Mouse (Mus musculus): ENCODE data around the gene Cdipt. TPM values are rescaled to one million over a fixed set of nuclear protein-coding genes. Genes with fewer than 3 reads are reported as not detected.

Gene Cdipt
- total RNA-seq, 2 experiments from 2014 or later = 29.3 to 41.0 TPM

DNA sequence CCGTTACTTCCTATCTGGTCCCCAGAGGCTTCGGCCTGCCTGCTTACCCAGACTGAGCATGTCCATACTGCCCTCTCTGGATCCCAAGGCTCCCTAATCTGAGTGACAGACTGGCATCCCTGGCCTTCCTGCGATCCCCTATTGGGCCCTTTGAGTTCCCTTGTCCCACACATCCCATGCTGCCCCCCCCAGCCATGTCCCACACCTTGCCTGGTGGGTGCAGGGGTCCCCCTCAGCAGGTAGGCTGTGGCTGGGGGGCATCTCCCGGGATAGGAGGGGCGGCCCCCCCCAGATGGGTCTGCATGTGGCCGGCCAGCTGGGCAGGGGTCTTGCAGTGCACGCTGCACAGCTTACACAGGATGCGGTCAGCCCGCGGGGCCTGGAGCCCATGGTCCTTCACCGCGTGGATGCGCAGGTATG lies 47.6 kb downstream of the Cdipt start:
- H3K27ac ChIP-seq = no peak overlapping the region
- H3K4me3 ChIP-seq = 0 out of 2 replicates have a peak overlapping the region, but pooled peaks have one; percentile 4
- peak; percentile 24 for DNase-seq
- intact Hi-C loops (cut with DNase I) = loop anchor here (10.0 kb wide), 1 partner anchor 268 kb away; the partner anchor contains the start of gene Mapk3
- no peak for TF ChIP-seq CTCF (IDR thresholded peaks at IDR 0.05)

DNA sequence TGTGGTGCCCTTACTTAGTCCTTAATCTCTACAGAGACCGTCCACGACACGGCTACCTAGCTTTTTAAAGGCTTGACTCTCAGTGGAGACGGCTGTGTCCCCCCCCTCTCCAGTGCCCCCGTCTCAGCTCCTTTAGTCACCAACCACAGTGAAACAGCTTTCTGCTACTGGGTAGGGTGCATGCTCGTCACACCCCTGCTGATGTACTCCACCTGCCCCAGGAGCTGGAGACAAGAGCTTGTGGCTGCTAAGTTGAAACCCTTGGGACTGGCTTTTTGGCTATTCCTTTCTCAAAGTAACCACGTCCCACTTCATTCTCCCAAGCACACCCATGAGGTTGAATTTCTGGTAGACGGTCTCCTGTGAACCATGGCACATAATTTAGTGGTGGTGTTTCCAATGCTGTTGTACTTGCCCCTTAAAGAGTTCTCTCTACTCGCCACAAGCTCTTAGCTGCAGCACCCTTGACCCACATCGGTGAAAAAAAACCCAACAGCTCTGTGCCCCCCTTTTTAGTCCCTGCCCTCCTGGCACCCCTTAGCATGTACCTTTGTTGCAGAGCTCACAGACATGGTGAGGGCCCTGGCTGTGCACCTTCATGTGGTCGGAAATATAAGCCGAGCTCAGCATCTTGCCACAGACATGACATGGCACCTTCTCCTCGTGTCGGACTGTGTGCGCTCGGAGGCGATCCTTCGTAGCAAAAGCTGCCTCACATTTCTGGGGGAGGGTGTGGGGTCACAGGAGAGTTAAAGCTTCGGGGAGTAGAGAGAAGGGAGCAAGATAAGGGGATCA lies 48.4 kb downstream of the Cdipt start:
- DNase-seq = peak; percentile 28
- peak overlapping the region; percentile 94 for H3K27ac ChIP-seq
- intact Hi-C loops (cut with DNase I) = loop anchor here (10.0 kb wide), 1 partner anchor 269 kb away; the partner anchor contains the start of gene Mapk3
- H3K4me3 ChIP-seq = peak overlapping the region; percentile 95
- TF ChIP-seq CTCF (IDR thresholded peaks at IDR 0.05) = no peak

DNA sequence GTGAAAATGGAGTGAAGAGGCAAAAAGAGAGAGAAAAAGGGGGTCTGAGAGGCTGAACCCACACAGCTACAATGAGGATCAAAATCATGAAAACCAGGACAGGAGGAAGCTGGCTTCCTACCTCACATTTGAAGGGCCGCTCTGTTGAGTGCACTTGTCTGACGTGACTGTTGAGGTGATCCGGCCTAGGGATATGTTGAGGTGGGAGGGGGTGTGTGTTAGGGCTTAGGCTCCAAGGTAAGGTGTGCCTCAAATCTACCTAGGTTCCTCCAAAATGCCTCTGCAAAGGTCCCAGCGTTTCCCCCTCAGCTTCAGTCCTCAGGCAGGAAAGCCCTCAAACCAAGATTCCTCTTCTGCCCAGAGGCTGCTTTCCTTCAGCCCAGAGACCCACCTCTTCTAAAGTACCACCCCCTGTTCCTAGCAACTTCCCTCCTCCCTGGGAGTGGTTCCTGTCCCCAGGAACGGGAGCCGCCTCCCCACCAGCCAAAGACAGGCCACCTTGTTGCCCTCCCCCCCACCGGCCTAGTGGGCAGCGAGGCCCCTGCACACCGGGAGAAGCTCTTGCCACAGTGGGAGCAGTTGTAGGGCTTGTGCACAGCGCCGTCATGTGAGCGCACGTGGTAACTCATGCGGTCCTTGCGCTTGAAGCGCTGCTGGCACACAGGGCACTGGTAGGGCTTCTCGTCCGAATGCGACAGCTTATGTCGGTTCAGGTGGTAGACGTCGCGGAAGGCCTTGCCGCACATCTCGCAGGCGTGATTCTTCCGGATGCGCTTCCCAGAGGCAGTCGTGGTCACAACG lies 49.2 kb downstream of the Cdipt start:
- H3K27ac ChIP-seq = peak overlapping the region; percentile 94
- H3K4me3 ChIP-seq = peak overlapping the region; percentile 95
- TF ChIP-seq CTCF (IDR thresholded peaks at IDR 0.05) = peak; percentile 61
- intact Hi-C loops (cut with DNase I) = loop anchor here (5.0 to 10.0 kb wide), 4 partner anchors 77 to 270 kb away; partner anchors contain the start of gene Mapk3
- DNase-seq = peak; percentile 86

DNA sequence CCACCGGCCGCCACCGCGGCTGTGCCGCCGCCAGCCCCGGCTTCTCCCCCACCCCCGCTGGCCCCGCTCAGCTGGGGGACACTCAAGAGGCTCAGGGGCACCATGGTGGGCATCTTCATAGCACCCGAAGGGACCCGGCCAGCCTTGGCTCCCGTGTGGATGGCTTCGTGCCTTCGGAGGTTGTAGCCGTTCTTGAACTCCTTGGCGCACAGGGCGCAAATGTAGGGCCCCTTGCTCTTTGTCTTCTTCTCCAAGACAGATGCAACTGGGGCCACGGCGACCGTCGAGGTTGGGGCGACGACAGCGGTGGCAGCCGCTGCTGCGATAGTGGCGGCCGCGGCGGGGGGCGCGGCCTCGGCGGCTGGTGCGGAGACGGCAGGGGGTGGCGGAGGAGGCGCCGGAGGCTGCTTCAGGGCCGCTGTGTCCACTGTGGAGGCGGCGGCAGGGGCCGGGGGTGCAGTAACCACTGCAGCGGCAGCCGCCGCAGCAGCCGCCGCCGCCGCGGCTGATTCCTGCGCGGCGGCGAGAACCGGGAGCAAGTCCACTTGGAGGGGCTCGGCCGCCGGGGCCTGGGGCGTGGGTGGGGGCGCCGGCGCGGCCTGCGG lies 49.9 kb downstream of the Cdipt start:
- intact Hi-C loops (cut with DNase I) = loop anchor here (5.0 to 10.0 kb wide), 4 partner anchors 77 to 271 kb away; partner anchors contain the start of gene Mapk3
- DNase-seq = peak; percentile 71
- Histone ChIP-seq H3K27ac (peak overlapping the region; percentile 94), H3K4me3 (peak overlapping the region; percentile 95)
- TF ChIP-seq CTCF (IDR thresholded peaks at IDR 0.05) = no peak

DNA sequence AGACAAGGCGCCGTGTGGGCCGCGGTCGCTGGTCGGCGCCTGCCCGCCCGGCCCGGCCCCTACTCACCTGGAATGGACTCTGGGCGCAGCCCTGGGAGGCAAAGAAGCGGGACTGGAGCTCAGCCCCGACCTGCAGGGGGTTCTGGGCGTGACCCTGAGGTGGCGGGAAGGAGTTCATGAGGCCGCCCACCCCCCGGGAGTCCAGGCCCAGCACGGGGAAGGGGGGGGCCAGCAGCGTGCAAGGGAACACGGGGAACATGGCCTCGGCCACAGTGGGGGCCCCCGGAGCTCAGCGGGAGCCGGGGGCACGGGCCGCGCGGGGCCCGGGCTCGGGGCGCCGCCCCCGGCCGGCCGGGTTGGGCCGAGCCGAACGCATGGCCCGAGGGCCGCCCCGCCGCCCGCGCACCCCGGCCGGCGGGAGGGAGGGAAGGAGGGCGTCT lies 50.5 kb downstream of the Cdipt start:
- Histone ChIP-seq H3K27ac (peak overlapping the region; percentile 94), H3K4me3 (peak overlapping the region; percentile 95)
- no peak for TF ChIP-seq CTCF (IDR thresholded peaks at IDR 0.05)
- intact Hi-C loops (cut with DNase I) = loop anchor here (5.0 to 10.0 kb wide), 4 partner anchors 76 to 271 kb away; partner anchors contain the start of gene Mapk3
- DNase-seq = peak; percentile 74

DNA sequence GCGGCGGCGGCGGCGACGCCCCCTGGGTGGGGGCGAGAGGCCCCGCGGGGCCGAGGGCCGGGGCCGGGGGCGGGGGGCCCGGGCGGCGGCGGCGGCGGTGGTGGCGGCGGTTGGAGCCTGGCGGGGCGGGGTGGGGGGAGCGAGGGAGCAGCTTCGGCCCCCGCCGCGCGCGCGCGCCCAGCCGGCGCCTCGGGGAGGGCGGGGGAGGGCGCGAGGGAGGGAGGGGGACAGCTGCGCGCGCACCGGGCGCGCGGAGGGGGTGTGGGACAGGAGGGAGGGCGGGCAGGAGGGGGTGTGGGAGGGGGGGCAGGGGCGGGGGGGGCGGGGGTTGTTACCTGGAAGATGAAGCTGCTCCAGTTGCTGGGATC lies 50.9 kb downstream of the Cdipt start:
- Histone ChIP-seq H3K27ac (peak overlapping the region; percentile 98), H3K4me3 (peak overlapping the region; percentile 95)
- intact Hi-C loops (cut with DNase I) = loop anchor here (5.0 to 10.0 kb wide), 4 partner anchors 76 to 272 kb away; partner anchors contain the start of gene Mapk3
- TF ChIP-seq CTCF (IDR thresholded peaks at IDR 0.05) = no peak
- no peak for DNase-seq

DNA sequence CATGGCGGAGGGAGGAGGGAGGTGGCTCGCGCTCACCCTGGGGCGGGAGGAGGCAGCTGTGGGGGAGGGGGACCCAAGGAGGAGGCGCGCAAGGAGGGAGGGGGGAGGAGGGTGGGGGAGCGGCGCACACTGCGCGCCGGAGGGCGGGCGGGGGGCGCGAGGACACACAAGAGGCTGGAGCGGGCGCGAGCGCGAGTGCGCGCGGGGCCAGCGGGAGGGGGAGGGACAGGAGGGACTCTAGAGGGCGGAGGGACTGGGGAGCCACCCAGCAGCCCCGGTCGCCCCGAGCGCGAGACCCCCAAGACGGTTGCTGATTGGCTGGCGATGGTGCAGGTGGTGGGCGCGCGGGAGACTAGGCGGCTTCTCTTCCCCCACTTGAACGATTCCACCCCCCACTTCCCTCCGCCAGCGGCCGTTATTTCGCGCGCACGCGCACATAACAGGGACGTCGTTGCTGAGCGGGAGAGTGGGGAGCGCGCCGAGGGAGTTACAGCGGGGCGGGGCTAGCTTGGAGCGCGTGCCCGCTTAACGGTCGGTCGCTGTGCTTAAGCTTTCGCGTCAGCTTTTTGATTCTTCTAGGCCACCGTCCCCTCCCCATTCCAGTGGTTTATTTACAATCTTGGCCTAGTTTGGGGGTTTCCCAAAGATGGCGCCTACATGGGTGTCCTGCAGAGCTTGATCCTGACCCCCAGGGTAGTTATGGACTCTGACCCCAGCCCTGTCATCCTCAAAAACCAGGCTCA lies 51.4 kb downstream of the Cdipt start, which contains the start of gene Maz:
Maz (minus strand) TSS at position 54 of the 743 bp plus-strand sequence.
- Histone ChIP-seq H3K27ac (peak within 1 kb of the TSS; percentile 98), H3K4me3 (peak within 1 kb of the TSS; percentile 95)
- intact Hi-C loops (cut with DNase I) = loop anchor here (5.0 to 10.0 kb wide), 4 partner anchors 75 to 272 kb away; partner anchors contain the start of gene Mapk3
- no peak for TF ChIP-seq CTCF (IDR thresholded peaks at IDR 0.05)
- peak; percentile 99 for DNase-seq

DNA sequence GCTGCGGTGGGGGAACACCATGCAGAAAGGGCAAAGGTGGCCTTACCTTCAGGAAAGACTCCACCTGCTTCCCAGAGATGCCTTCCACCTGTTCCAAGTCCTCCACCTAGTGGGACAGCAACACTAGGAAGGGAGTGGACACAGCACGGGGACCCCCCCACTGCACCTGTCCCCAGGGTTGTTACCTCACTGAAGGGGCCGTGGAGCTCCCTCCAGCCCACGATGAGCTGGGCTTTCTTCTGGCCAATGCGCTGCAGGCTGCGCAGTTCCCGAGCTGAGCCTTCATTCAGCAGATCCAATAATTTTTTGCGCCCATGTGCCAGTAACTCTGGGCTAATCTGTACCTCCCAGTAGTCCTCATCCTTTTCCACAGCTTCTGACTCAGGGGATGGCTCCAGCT lies 52.2 kb downstream of the Cdipt start:
- Histone ChIP-seq H3K4me3 (peak overlapping the region; percentile 95), H3K27ac (peak overlapping the region; percentile 98)
- TF ChIP-seq CTCF (IDR thresholded peaks at IDR 0.05) = no peak
- no peak for DNase-seq
- intact Hi-C loops (cut with DNase I) = loop anchor here (5.0 to 10.0 kb wide), 4 partner anchors 74 to 273 kb away; partner anchors contain the start of gene Mapk3

Other genes starting within 250 kb of the Cdipt start
- 10 to 100 TPM; 22.3 to 22.4 TPM for gene Mapk3, start 216.3 kb upstream of the Cdipt start, total RNA-seq (2021)
- gene Gdpd3, start 209.6 kb upstream of the Cdipt start, total RNA-seq (2021) = 1 to 10 TPM in 1 of 2 experiments, under 1 TPM in 1; 0.67 to 1.3 TPM
- gene Ypel3, start 199.0 kb upstream of the Cdipt start, total RNA-seq (2021) = 10 to 100 TPM; 74.6 to 93.1 TPM
- gene Tbx6, start 194.4 kb upstream of the Cdipt start, total RNA-seq (2021) = under 1 TPM; 0.42 to 0.48 TPM
- 10 to 100 TPM; 22.8 to 25.7 TPM for gene Ppp4c, start 183.4 kb upstream of the Cdipt start, total RNA-seq (2021)
- 10 to 100 TPM; 61.1 to 64.6 TPM for gene Fam57b, start 178.2 kb upstream of the Cdipt start, total RNA-seq (2021)
- not detected for gene 4930451I11Rik, start 144.3 kb upstream of the Cdipt start, total RNA-seq (2021)
- gene Doc2a, start 128.5 kb upstream of the Cdipt start, total RNA-seq (2021) = not detected
- 1 to 10 TPM; 5.3 to 6.3 TPM for gene Hirip3, start 113.9 kb upstream of the Cdipt start, total RNA-seq (2021)
- gene Ino80e, start 113.5 kb upstream of the Cdipt start, total RNA-seq (2021) = 10 to 100 TPM in 1 of 2 experiments, 1 to 10 TPM in 1; 8.7 to 12.9 TPM
- 10 to 100 TPM; 22.3 to 23.5 TPM for gene Taok2, start 91.2 kb upstream of the Cdipt start, total RNA-seq (2021)
- gene Tmem219, start 53.0 kb upstream of the Cdipt start, total RNA-seq (2021) = 10 to 100 TPM; 10.9 to 11.3 TPM
- 1 to 10 TPM; 2.5 to 2.9 TPM for gene Kctd13, start 47.0 kb upstream of the Cdipt start, total RNA-seq (2021)
- not detected for gene Asphd1, start 26.3 kb upstream of the Cdipt start, total RNA-seq (2021)
- 1 to 10 TPM; 1.1 to 1.4 TPM for gene Sez6l2, start 25.4 kb upstream of the Cdipt start, total RNA-seq (2021)
- gene Cdiptos, start 184 bp downstream of the Cdipt start, total RNA-seq (2021) = under 1 TPM in 1 of 2 experiments, not detected in 1; 0.47 TPM
- gene Mvp, start 38.7 kb downstream of the Cdipt start, total RNA-seq (2021) = 10 to 100 TPM; 26.5 to 30.2 TPM
- not detected for gene Pagr1b, start 40.6 kb downstream of the Cdipt start, total RNA-seq (2021)
- gene Pagr1a, start 41.4 kb downstream of the Cdipt start, total RNA-seq (2021) = 1 to 10 TPM in 1 of 2 experiments, not detected in 1; 2.4 TPM
- 10 to 100 TPM; 19.4 to 21.7 TPM for gene Gm42742, start 45.2 kb downstream of the Cdipt start, total RNA-seq (2021)
- under 1 TPM; 0.14 to 0.61 TPM for gene Prrt2, start 45.3 kb downstream of the Cdipt start, total RNA-seq (2021)
- gene Maz, start 51.1 kb downstream of the Cdipt start, total RNA-seq (2021) = 10 to 100 TPM; 74.5 to 79.0 TPM
- gene Kif22, start 66.6 kb downstream of the Cdipt start, total RNA-seq (2021) = under 1 TPM; 0.66 to 0.84 TPM
- not detected for gene Zg16, start 111.4 kb downstream of the Cdipt start, total RNA-seq (2021)
- under 1 TPM; 0.51 to 0.92 TPM for gene AI467606, start 115.4 kb downstream of the Cdipt start, total RNA-seq (2021)
- under 1 TPM; 0.31 to 0.53 TPM for gene Qprt, start 146.3 kb downstream of the Cdipt start, total RNA-seq (2021)
- under 1 TPM in 1 of 2 experiments, not detected in 1; 0.17 TPM for gene Spn, start 161.9 kb downstream of the Cdipt start, total RNA-seq (2021)
- 10 to 100 TPM; 27.2 to 32.4 TPM for gene Cd2bp2, start 220.1 kb downstream of the Cdipt start, total RNA-seq (2021)
- 10 to 100 TPM; 31.6 to 32.8 TPM for gene Tbc1d10b, start 232.6 kb downstream of the Cdipt start, total RNA-seq (2021)
- gene Mylpf, start 233.0 kb downstream of the Cdipt start, total RNA-seq (2021) = over 10,000 TPM; 24,727 to 33,034 TPM

All from gastrocnemius, adult 2 months (tissue).